Mouse (Mus musculus): ENCODE measurements around the gene Ap3s2. TPM values are rescaled to one million over a fixed set of nuclear protein-coding genes. Genes with fewer than 3 reads are reported as not detected.

Ap3s2 gene
- total and polyA plus RNA-seq, 3 experiments = 8.3 to 91.2 (median 18.2) TPM

GRCm38 (mm10) chr7:79883613-79884334 lies 36.7 kb downstream of the Ap3s2 start:
- no peak for TF ChIP-seq BHLHE40 (IDR thresholded peaks at IDR 0.05; ENCODE audit: borderline replicate concordance, low read depth, low read length)
- TF ChIP-seq ZC3H11A (IDR thresholded peaks at IDR 0.05; ENCODE audit: low read depth, low read length) = no peak
- TF ChIP-seq ZNF384 (IDR thresholded peaks at IDR 0.05; ENCODE audit: low read depth, low read length) = no peak
- no peak for TF ChIP-seq JUND (IDR thresholded peaks at IDR 0.05; ENCODE audit: low read depth, low read length)
- TF ChIP-seq KAT2A (conservative IDR thresholded peaks at IDR 0.05; ENCODE audit: low read depth, low read length) = no peak
- no peak for TF ChIP-seq EP300 (IDR thresholded peaks at IDR 0.05; ENCODE audit: low read depth in 1 of 2, low read length in 2 of 2)
- no peak for TF ChIP-seq TAL1 (IDR thresholded peaks at IDR 0.05; ENCODE audit: low read length)
- TF ChIP-seq USF2 (IDR thresholded peaks at IDR 0.05; ENCODE audit: borderline replicate concordance in 1 of 2, insufficient read depth in 1 of 2, low read depth in 1 of 2, low read length in 2 of 2) = no peak
- no peak for TF ChIP-seq ELF1 (IDR thresholded peaks at IDR 0.05; ENCODE audit: low read depth, low read length)
- TF ChIP-seq CHD1 (IDR thresholded peaks at IDR 0.05; ENCODE audit: low read depth, low read length) = no peak
- no peak for TF ChIP-seq USF1 (IDR thresholded peaks at IDR 0.05; ENCODE audit: low read depth, low read length)
- TF ChIP-seq NRF1 (IDR thresholded peaks at IDR 0.05; ENCODE audit: insufficient read depth, low read depth, low read length, poor library complexity, severe bottlenecking) = no peak
- no peak for TF ChIP-seq UBTF (IDR thresholded peaks at IDR 0.05; ENCODE audit: borderline replicate concordance, insufficient read depth, low read depth, low read length)
- TF ChIP-seq POLR2AphosphoS5 (IDR thresholded peaks at IDR 0.05; ENCODE audit: borderline replicate concordance, low read depth, low read length) = no peak
- TF ChIP-seq POLR2AphosphoS2 (IDR thresholded peaks at IDR 0.05; ENCODE audit: low read length) = no peak
- no peaks in the 10 kb centered on the region; a peak in 1 of 4 replicates for H3K4me1 ChIP-seq (ENCODE audit: control insufficient read depth in 1 of 2, insufficient read depth in 2 of 2, low read length in 2 of 2)
- H3K36me3 ChIP-seq (ENCODE audit: control insufficient read depth in 1 of 2, insufficient read depth in 2 of 2, low read length in 2 of 2) = no peaks in the 10 kb centered on the region
- DNase-seq (ENCODE audit: low read depth, low spot score) = no peak
- no peak overlapping the region for H3K9ac ChIP-seq (ENCODE audit: control insufficient read depth, low read depth, low read length, poor library complexity, severe bottlenecking)
- no peaks in the 10 kb centered on the region for H3K9me3 ChIP-seq (replicated peaks; ENCODE audit: insufficient read depth, low read length)
- H3K27me3 ChIP-seq (ENCODE audit: control insufficient read depth in 1 of 2, insufficient read depth in 2 of 2, low read length in 2 of 2) = no peaks in the 10 kb centered on the region
- H3K79me2 ChIP-seq (ENCODE audit: control insufficient read depth, insufficient read depth, low read length, poor library complexity) = no peaks in the 10 kb centered on the region
- H3K27ac ChIP-seq (ENCODE audit: control insufficient read depth, low read depth, low read length) = no peak overlapping the region
- no peak overlapping the region for H3K4me3 ChIP-seq (ENCODE audit: control insufficient read depth in 1 of 2, insufficient read depth in 1 of 2, low read depth in 2 of 2, low read length in 2 of 2)

GRCm38 (mm10) chr7:79881901-79882300 lies 38.5 kb downstream of the Ap3s2 start:
- H3K9me3 ChIP-seq (replicated peaks; ENCODE audit: insufficient read depth, low read length) = no peaks in the 10 kb centered on the region
- H3K9ac ChIP-seq (ENCODE audit: control insufficient read depth, low read depth, low read length, poor library complexity, severe bottlenecking) = no peak overlapping the region
- H3K4me3 ChIP-seq (ENCODE audit: control insufficient read depth in 1 of 2, insufficient read depth in 1 of 2, low read depth in 2 of 2, low read length in 2 of 2) = no peak overlapping the region
- no peaks in the 10 kb centered on the region for H3K79me2 ChIP-seq (ENCODE audit: control insufficient read depth, insufficient read depth, low read length, poor library complexity)
- H3K36me3 ChIP-seq (ENCODE audit: control insufficient read depth in 1 of 2, insufficient read depth in 2 of 2, low read length in 2 of 2) = no peaks in the 10 kb centered on the region
- TF ChIP-seq ELF1 (IDR thresholded peaks at IDR 0.05; ENCODE audit: low read depth, low read length) = no peak
- no peak for TF ChIP-seq ZC3H11A (IDR thresholded peaks at IDR 0.05; ENCODE audit: low read depth, low read length)
- TF ChIP-seq MYC (IDR thresholded peaks at IDR 0.05; ENCODE audit: low read depth, low read length) = no peak
- no peak for TF ChIP-seq MEF2A (IDR thresholded peaks at IDR 0.05; ENCODE audit: extremely low read depth, insufficient replicate concordance, low read depth, low read length, poor library complexity, severe bottlenecking)
- TF ChIP-seq BHLHE40 (IDR thresholded peaks at IDR 0.05; ENCODE audit: borderline replicate concordance, low read depth, low read length) = no peak
- no peak for TF ChIP-seq USF1 (IDR thresholded peaks at IDR 0.05; ENCODE audit: low read depth, low read length)
- TF ChIP-seq ETS1 (IDR thresholded peaks at IDR 0.05; ENCODE audit: low read depth, low read length) = no peak
- no peak for TF ChIP-seq MAFK (IDR thresholded peaks at IDR 0.05; ENCODE audit: borderline replicate concordance, low read depth, low read length)
- TF ChIP-seq TBP (IDR thresholded peaks at IDR 0.05; ENCODE audit: low read depth, low read length) = no peak
- no peak for TF ChIP-seq MAZ (IDR thresholded peaks at IDR 0.05; ENCODE audit: low read depth, low read length)
- TF ChIP-seq POLR2A (IDR thresholded peaks at IDR 0.05; ENCODE audit: control insufficient read depth in 1 of 2, insufficient read depth in 1 of 2, low read depth in 1 of 2, low read length in 2 of 2, poor library complexity in 1 of 2) = no peak
- no peak for TF ChIP-seq ZKSCAN1 (IDR thresholded peaks at IDR 0.05; ENCODE audit: low read depth, low read length)
- no peak for TF ChIP-seq CHD2 (IDR thresholded peaks at IDR 0.05; ENCODE audit: low read length)
- no peak for TF ChIP-seq EP300 (IDR thresholded peaks at IDR 0.05; ENCODE audit: low read depth in 1 of 2, low read length in 2 of 2)
- TF ChIP-seq RCOR1 (IDR thresholded peaks at IDR 0.05; ENCODE audit: low read depth, low read length) = no peak
- no peak for TF ChIP-seq TCF12 (IDR thresholded peaks at IDR 0.05; ENCODE audit: low read depth, low read length)
- TF ChIP-seq MXI1 (IDR thresholded peaks at IDR 0.05; ENCODE audit: low read depth, low read length) = no peak
- TF ChIP-seq ZNF384 (IDR thresholded peaks at IDR 0.05; ENCODE audit: low read depth, low read length) = no peak
- TF ChIP-seq NRF1 (IDR thresholded peaks at IDR 0.05; ENCODE audit: insufficient read depth, low read depth, low read length, poor library complexity, severe bottlenecking) = no peak
- H3K4me1 ChIP-seq (ENCODE audit: control insufficient read depth in 1 of 2, insufficient read depth in 2 of 2, low read length in 2 of 2) = no peaks in the 10 kb centered on the region; a peak in 1 of 4 replicates
- no peak for DNase-seq (ENCODE audit: low read depth, low spot score)
- no peaks in the 10 kb centered on the region for H3K27me3 ChIP-seq (ENCODE audit: control insufficient read depth in 1 of 2, insufficient read depth in 2 of 2, low read length in 2 of 2)
- no peak overlapping the region for H3K27ac ChIP-seq (ENCODE audit: control insufficient read depth, low read depth, low read length)

Measured in MEL (cell line).